Comparison of ENCODE assay signal across 13 mouse cellular contexts in the genomic region with DNA sequence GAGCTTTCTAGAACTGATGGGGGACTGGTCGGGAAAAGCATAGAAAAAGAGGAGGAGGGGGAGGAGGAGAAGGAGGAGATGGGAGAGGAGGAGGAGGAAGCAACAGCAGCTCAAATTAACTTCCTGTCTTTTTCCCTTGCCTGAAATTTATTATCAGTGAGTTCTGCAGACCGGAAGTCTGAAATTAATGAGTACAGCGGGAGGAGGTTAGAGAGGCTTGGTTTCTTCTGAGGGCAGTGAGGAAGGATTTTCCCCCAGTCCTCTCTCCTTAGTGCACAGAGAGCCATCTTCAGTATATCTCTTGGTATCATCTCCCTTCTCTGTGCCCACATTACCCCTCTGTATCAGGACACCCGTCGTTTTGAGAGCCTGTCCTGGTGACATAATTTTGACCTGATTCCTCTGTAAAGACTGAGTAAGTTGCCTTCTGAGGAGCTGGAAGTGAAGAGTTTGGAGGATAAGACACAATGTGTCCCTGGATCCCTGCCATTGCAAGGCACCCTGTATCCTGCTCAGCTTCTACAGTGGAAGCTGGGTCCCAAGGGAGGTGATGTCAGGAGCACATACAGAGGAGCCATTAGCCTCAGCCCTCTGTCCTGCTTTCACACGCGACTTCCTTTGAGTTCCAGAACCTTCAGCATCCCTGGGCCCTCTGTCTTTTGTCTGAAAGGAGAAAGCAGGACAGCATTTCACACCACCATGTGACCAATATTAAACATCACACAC. TPM values are rescaled to one million over a fixed set of nuclear protein-coding genes. Genes with fewer than 3 reads are reported as not detected.
DNase-seq lines count a peak whose midpoint lies in the region; ATAC-seq and TF ChIP-seq lines count a peak whose summit lies in the region.
"Had no signal": no experiment of that assay in that cellular context is flagged by ENCODE, and none has a peak within 500 bp of the region (broad histone marks: within the 10 kb centered on the region; RNA-seq: fewer than 3 reads in every experiment).

No protein-coding gene starts in this region.

- no peaks in the 10 kb centered on the region for H3K27me3 ChIP-seq in kidney, adult 2 months (replicated peaks; ENCODE audit: control insufficient read depth, insufficient read depth, low read length)
- H3K27me3 ChIP-seq in heart, embryonic 13.5 days (replicated peaks): no peaks in the 10 kb centered on the region
- H3K27me3 ChIP-seq: liver, embryonic 15.5 days; neural tube, embryonic 12.5 days had no signal

- peak overlapping the region; percentile 29; the same call in 1 of the 2 replicates for H3K4me2 ChIP-seq in heart, embryonic 13.5 days
- H3K4me2 ChIP-seq: liver, embryonic 15.5 days; neural tube, embryonic 12.5 days had no signal

- peak overlapping the region; percentile 2 for H3K9ac ChIP-seq in heart, embryonic 13.5 days
- H3K9ac ChIP-seq: liver, embryonic 15.5 days; neural tube, embryonic 12.5 days had no signal

- H3K9me3 ChIP-seq in heart, embryonic 13.5 days: no peaks in the 10 kb centered on the region
- H3K9me3 ChIP-seq: liver, embryonic 15.5 days; neural tube, embryonic 12.5 days had no signal

- no peaks in the 10 kb centered on the region for H3K36me3 ChIP-seq in kidney, adult 2 months (ENCODE audit: control insufficient read depth, insufficient read depth, low read length)
- no peaks in the 10 kb centered on the region; the same call in none of the 2 replicates for H3K36me3 ChIP-seq in heart, embryonic 13.5 days
- H3K36me3 ChIP-seq: liver, embryonic 15.5 days; neural tube, embryonic 12.5 days had no signal

- H3K4me3 ChIP-seq in kidney, adult 2 months (ENCODE audit: insufficient read depth, low read depth, low read length): no peak overlapping the region
- H3K4me3 ChIP-seq in heart, embryonic 13.5 days: no peak overlapping the region
- H3K4me3 ChIP-seq: left cerebral cortex, adult 2 months; liver, embryonic 15.5 days; neural tube, embryonic 12.5 days had no signal

- H3K27ac ChIP-seq in kidney, adult 2 months (ENCODE audit: insufficient read depth, low read depth, low read length): peak overlapping the region; percentile 54
- H3K27ac ChIP-seq in heart, embryonic 13.5 days (replicated peaks): peak overlapping the region; percentile 91
- H3K27ac ChIP-seq: left cerebral cortex, adult 2 months; liver, embryonic 15.5 days; neural tube, embryonic 12.5 days had no signal

- 28% methylated on average over 7 of the region's 7 CpGs for WGBS in kidney, adult 2 months
- 30% methylated on average over 7 of the region's 7 CpGs for WGBS in heart, embryonic 13.5 days

- no peaks in the 10 kb centered on the region for H3K4me1 ChIP-seq in kidney, adult 2 months (ENCODE audit: control insufficient read depth, insufficient read depth, low read length)
- peaks cover 89% of the 10 kb centered on the region for H3K4me1 ChIP-seq in heart, embryonic 13.5 days
- H3K4me1 ChIP-seq: liver, embryonic 15.5 days; neural tube, embryonic 12.5 days had no signal

- TF ChIP-seq POLR2A in kidney, adult 2 months (IDR thresholded peaks at IDR 0.05; ENCODE audit: low read depth, low read length): no peak

- no peak for TF ChIP-seq CTCF in kidney, adult 2 months (conservative IDR thresholded peaks at IDR 0.05; ENCODE audit: insufficient read depth, insufficient read length, low read depth, low read length)

- no peak for ATAC-seq in heart, embryonic 13.5 days (ENCODE audit: extremely low read depth, insufficient number of reproducible peaks, low FRiP score, low TSS enrichment)

- DNase-seq in kidney, adult 2 months: peak; percentile 33
- no peak for DNase-seq in kidney, adult 8-10 months
- peak; percentile 12 for DNase-seq in adipocyte (ENCODE audit: low spot score)
- peak; percentile 39 for DNase-seq in kidney, postnatal 10 days
- no peak for DNase-seq in right cerebral cortex, postnatal 10 days (ENCODE audit: low spot score in 2 of 2)
- no peak for DNase-seq in urinary bladder, adult 2 months (ENCODE audit: low spot score)
- DNase-seq: cerebellum, adult 11-12 months; cerebellum, postnatal 36 days; thymus, adult 18-20 months had no signal

RNA-seq across cellular contexts. Expression of gene Pakap, which starts 19.1 kb away (rescaled TPM):
- polyA plus RNA-seq in kidney, adult 2 months (2012; rRNA removed): 0.41 and 0.78 TPM in 2 replicates
- polyA plus RNA-seq in heart, embryonic 13.5 days (2015; fragmentation: Nextera tagmentation; extraction: Ambion mirVana): 49.3 and 52.6 TPM in 2 replicates
- 3.6 and 6.4 TPM in 2 replicates for polyA plus RNA-seq in urinary bladder, adult 2 months (2012; rRNA removed)

Comparison
In these comparisons a context has a peak if more than half of its experiments do, and no peak if none do; other contexts are left out.
1. DNase-seq: peak in kidney, adult 2 months (single experiment), adipocyte (single experiment) and kidney, postnatal 10 days (single experiment); none in kidney, adult 8-10 months (0 of 2), right cerebral cortex, postnatal 10 days (0 of 2) and urinary bladder, adult 2 months (single experiment).